Mouse (Mus musculus) frontal cortex, adult 2 months (tissue): Measurements from ENCODE around the gene Cd164l2. TPM values are rescaled to one million over a fixed set of nuclear protein-coding genes. Genes with fewer than 3 reads are reported as not detected.
A peak's percentile ranks its signal among the peaks of the same experiment; 100 is the strongest.

ENCODE experiments used
- DNase-seq, 2 experiments: peaks; one replicate each; pipeline ENCODE4 v3.0.0; 2022; ENCODE audit warnings: low spot score in 1 of 2; ENCODE audit errors: extremely low spot score in 1 of 2
- polyA plus RNA-seq: library from polyadenylated mRNA; depleted of rRNA; stranded (reverse); fragments of >200 nt; gene quantifications from 2 replicates; pipeline ENCODE4 v1.2.3, GENCODE M21; 2012

The Cd164l2 gene
- polyA plus RNA-seq, 1 experiment = 8.1 TPM

DNA sequence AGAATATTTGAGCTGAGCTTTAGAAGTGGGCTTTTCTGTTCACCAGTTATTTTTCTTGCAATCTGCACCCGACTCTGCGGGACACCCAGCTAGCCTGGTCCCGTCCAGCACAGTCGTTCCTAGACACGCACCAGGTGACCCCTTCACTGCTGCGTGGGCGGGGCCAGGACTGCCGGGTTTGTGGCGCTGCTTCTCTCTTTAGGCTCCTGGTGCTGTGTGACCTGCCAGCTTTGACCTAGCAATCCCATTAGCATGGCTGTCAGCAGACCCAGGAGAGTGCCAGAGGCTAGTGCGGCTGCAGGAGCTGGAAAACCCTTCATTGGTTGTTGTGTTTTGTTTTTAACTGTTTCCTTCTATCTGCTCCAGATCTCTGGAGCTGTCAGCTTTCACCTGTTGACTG is 22.5 kb upstream of the Cd164l2 start:
- no peak for DNase-seq

GRCm38 (mm10) chr4:133194482-133194881 is 17.4 kb upstream of the Cd164l2 start:
- DNase-seq = no peak

DNA sequence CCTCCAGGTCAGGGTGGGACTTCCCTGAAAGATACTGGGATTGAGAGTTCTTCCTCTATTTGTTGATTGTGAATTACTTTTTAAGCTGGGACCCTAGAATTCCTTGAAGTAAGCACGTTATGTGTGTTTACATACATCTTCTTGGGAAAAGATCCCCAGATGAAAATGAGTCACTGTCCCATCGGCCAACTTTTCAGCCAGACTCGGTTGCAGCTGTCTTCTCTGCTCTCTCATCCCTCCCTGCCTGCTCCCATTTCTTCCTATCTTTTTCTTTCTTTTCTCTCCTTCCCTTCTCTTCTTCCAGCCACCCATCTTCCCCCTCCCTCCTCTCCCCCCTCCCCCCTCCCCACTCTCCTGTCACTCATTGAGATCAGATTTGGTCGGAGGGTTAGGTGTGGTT is 16.9 kb upstream of the Cd164l2 start:
- no peak for DNase-seq

DNA sequence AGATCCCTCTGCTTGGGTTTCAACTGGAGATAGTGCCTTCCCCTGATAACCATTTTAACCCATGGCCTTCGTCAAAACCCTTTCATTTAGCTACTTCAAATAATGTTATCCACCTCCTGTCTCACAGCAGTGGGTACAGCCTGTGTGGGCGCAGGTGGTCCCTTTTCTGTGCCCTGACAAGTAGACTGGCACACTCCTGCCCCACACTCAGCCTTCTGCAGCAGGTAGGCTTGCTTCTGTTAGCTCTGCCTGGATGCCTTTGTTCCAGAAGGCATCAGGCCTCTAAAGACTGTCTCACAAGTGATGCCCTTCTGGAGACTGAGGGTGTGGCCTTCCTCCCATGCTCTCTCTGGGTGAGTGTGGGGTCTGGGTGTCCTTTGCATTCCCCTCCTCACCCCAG is 15.8 kb upstream of the Cd164l2 start:
- no peak for DNase-seq

DNA sequence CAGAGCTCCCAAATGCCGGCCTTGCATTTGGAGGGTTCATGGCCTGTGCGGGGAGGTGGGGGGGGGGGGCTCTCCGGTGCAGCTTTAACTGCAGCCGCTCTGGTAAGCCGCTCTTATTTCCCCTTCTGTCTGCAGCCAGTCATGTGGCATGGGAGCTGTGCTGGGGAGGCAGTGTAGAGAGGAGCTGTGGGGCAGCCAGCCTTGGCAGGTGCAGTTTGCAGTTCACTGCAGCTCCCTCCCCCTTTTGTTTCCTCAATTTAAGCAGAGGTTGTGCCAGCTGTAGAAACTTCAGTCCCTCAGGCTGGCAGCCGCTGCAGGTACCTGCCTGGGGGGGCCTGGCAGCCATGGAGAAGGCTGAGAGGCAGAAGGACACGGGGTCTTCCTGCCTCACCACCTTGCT is 15.1 kb upstream of the Cd164l2 start:
- no peak for DNase-seq

DNA sequence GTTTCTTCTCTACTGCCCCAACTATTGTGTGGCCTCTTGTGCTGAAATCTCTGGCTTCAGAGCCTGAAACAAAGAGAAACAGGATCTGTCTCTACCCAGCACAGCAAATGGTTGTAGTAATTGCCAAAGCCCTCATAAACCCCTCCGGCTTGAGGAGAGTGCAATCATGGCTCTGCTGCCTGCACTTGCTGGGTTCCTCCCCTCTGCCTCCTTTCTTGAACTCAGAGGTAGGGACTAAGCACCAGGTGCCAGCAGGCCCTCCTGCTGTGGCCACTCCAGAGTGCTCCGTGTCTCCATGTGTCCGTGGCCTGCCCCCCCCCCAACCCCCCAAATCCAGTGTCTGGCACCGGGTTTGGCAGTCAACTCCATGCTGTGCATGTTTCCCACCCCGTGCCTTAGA is 14.6 kb upstream of the Cd164l2 start:
- DNase-seq = no peak

GRCm38 (mm10) chr4:133197801-133198286 is 14.1 kb upstream of the Cd164l2 start:
- no peak for DNase-seq

GRCm38 (mm10) chr4:133198337-133199180 is 13.4 kb upstream of the Cd164l2 start:
- no peak for DNase-seq

DNA sequence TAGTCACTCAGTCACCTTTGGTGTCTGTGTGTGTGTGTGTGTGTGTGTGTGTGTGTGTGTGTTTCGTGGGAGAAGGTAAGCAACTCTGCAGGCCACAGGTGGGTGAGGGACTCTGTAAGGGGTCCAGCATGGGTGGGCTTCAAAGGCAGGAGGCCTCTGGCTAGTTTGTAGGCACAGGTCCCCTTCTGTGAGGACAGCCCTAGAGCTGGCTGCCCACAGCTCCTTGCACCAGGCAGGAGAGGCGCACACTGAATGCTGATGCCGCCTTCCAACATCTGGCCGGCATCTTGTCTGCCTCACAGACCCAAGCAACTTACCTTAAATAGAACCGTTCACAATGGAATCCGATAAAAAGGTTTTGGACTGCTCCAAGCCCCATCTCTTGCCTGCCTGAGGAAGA is 12.2 kb upstream of the Cd164l2 start:
- no peak for DNase-seq

DNA sequence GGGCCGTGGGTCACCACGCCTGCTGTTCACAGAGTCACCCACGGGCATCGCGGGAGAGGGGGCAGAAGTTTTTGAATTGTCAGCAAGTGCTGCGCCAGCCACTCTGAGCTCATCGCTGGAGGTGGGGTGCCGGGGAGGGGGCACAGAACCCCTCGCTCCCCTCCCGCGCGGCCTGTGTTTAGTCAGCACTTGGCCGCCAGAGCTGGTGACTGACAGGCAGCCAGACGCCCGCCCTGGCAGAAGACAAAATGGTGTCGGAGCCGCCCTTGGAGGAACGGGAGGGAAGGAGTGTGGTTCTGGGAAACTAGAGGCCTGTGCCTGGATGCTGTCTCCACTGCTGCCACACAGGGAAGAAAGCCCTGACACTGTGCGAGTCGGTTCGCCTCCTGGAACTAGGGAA is 11.6 kb upstream of the Cd164l2 start:
- DNase-seq = peak in 1 of 2 experiments; percentile 76

- DNase-seq = no peak
Measured at GRCm38 (mm10) chr4:133201006-133201771, 10.7 kb upstream of the Cd164l2 start.

GRCm38 (mm10) chr4:133202254-133202653 is 9.7 kb upstream of the Cd164l2 start:
- DNase-seq = no peak

- DNase-seq = no peak
Measured at GRCm38 (mm10) chr4:133203591-133203990, 8.3 kb upstream of the Cd164l2 start.

DNA sequence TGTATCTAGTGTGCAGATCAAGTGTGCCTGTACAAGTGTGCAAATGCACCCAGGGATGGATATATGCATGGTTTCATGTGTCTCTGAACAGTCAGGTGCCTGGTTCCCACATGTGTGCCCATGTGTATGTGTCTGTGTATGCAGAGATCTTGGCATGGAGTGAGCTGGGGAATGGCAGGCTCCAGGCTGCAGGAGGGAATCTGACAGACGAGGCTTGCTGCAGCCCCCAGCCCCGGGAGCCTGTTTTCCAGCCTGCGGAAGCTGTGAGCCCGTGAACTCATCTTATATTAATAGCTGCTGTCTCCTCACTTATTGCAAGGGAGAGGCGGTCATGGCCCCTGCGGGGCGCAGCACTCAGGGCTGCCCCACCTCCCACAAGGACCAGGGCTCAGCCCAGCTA is 7.6 kb upstream of the Cd164l2 start:
- no peak for DNase-seq

DNA sequence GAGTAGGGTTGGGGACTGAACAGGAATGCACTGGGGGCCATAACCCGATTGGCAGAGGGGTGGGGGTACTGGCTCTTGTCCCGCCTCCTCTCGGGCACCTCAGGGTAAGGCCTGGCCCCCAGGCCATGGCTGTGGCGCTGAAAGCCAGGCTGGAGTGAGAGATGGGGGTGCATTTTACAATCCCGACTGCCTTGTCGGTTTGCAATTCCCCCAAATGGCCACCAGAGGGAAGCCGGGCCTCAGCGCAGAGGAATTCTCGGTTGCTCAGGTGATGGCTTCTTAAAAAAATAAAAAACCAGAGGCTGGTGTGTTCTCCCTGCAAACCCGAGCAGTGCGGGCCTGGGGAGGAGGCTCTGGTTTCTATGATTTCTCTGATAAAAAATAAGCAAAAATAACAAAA is 2.6 kb upstream of the Cd164l2 start:
- peak in 1 of 2 experiments; percentile 74 for DNase-seq

DNA sequence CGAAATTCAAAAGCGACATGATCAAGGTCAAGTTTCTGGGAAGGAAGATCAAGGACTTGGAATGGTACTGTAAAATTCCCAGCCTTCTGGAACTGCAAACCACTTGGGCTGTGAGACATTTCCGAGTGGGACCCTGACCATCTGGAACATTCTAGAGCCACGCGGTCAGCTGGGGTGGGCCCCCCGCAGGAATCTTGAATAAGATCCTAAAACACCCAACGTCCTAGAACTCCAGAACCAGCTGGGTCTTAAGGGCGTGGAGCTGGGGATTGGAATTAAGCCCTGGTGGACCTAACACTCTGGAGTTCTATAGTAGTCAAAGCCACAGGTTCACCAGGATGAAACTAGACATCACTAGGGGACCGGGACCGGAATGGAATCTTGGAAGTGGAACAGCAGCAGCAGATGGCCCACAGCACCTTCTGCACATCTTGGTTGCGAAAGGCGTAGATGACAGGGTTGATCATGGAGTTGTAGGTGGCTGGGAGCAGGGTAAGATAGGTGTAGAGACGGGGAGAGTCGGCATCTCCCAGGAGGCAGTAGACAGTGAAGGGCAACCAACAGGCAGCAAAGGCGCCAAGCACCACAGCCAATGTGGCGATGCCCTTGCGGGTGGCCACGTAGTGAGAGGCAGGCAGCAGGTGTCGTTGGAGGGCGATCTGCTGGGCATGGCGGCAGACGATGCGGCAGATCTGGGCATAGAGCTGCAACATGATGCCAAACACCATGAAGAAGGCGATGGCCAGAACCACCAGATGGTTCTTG is 1.7 kb upstream of the Cd164l2 start:
- no peak for DNase-seq

GRCm38 (mm10) chr4:133210788-133211390 is 1.0 kb upstream of the Cd164l2 start:
- DNase-seq = no peak

DNA sequence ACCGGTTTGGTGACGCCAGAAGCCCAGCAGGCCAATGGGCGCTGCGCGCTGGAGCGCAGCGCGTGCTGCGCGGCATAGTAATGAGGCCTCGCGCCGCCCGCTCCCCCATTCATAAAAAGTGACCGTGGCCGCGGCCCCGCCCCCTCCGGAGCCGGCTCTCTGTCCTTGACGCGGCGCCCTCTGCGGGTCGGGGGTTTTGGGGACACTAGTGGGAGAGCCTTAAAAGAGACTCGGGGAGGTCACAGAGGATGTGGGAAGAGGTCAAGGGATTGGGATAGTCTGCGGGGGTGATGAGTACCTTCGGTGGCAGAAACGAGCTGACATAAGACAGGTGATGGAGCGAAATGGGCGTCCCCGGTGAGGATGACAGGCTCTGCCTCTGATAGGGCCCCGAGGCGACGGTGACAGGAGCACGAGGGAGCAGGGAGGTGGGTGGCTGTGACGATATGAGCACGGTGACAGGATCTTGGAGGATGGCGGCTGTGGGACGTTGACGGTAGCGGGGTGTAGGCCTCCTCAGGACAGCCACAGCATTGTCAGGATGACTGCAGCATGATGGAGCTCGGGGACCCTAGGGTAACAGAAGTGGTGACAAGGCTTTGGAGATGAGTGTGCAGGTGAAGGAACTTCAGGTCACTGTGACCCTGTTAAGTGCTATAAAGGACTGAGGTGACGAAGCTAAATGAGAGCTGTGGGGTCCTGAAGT is 784 bp downstream of the Cd164l2 start:
- DNase-seq = peak in 1 of 2 experiments; percentile 86

DNA sequence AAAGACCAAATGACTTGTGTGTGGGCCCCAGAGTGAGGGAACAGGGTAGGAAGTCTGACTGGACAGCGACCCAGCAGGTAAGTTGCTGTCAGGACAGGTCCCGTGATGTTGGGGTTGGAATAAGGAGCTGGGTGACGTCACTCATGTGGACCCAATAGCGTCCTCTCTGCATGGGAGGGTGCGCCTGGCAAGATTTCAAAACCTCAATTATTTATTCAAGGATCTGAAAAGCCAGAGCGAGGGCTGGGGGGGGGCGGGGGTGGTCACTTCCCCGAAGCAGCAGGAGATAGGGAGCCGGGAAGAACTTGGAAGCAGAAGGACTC is 1.3 kb downstream of the Cd164l2 start:
- peak in 1 of 2 experiments; percentile 63 for DNase-seq

GRCm38 (mm10) chr4:133213661-133214060 is 1.7 kb downstream of the Cd164l2 start:
- DNase-seq = no peak
